Mouse (Mus musculus): ENCODE measurements around the gene Hspb9.

The Hspb9 gene

DNA sequence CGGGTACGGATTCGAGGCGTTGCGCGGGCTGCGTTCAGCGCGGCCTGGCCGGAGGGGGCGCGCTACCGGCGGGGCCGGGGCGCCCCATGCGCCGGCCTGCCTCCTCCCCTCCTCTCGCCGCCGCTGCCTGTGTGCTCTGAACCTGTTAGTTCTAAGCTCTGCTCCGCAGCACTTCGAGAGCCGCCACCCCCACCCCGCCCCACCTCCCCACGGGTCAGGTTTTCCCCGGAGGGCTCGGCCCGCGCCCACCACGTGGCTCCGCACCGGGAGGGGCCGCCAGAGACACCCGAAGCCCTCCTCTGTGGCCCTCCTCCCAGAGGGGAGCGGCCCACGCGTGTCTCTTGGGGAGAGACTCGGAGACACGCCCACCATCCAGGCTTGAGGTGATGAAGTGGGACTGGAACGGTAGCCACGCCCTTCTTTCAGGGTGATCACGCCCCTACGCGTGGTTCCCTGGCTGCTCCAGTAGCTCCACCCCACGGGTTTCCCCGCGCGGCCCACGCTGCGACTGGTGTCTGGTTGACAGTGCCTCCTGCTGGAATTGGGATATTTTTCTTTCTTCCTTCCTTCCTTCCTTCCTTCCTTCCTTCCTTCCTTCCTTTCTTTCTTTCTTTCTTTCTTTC is 46.1 kb downstream of the Hspb9 start, which contains the start of gene Kcnh4:
Kcnh4 (minus strand) TSS at position 332 of the 623 bp plus-strand sequence.
- DNase-seq (ENCODE audit: extremely low read depth, low read depth, low spot score), result no peak

DNA sequence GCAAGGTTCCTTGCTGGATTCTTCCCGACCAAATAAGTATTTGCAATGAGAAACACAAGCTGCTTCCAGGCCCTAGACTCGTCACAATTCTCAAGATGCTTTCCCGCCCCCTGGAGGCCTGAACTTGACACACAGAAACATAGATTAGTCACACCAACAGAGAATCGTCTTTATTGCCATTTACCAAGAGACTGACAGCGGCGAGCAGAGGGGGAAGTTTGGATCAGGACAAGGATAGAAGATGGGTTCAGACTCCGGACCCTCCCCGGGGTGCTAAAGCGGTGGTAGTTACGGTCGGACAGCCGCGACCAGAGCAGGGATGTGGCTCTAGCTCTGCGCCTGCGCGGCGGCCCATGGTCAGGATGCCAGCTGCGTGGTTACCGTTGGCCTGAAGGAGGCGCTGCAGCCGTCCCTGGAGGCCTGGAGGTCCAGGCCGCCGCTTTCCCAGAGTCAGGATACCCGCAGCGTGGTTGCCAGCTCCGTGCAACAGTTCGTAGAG is 47.9 kb downstream of the Hspb9 start:
- no peak for DNase-seq (ENCODE audit: extremely low read depth, low read depth, low spot score)

- DNase-seq (ENCODE audit: extremely low read depth, low read depth, low spot score), result no peak
Observed at GRCm38 (mm10) chr11:100762831-100763230, 49.2 kb downstream of the Hspb9 start, which contains the start of gene Hcrt. Hcrt (minus strand) TSS chr11:100762931.
